Mouse (Mus musculus) small intestine, adult 2 months (tissue): Measurements from ENCODE around the gene Shroom3. TPM values are rescaled to one million over a fixed set of nuclear protein-coding genes. Genes with fewer than 3 reads are reported as not detected.

ENCODE experiments used
- H3K27ac ChIP-seq: fragments of 200-500 bp; 2 replicates; pipeline ENCODE4 v1.5.1; 2012; ENCODE audit warnings: low read depth, low read length, control low read depth, inconsistent platforms; ENCODE audit not compliant: insufficient read depth
- H3K27me3 ChIP-seq: fragments of 200-500 bp; 2 replicates; pipeline ENCODE4 v1.6.1; 2012; ENCODE audit warnings: mild to moderate bottlenecking, moderate library complexity, low read length, inconsistent platforms; ENCODE audit not compliant: control insufficient read depth, insufficient read depth
- H3K36me3 ChIP-seq: fragments of 200-500 bp; 2 replicates; pipeline ENCODE4 v1.6.1; 2012; ENCODE audit warnings: mild to moderate bottlenecking, low read length, control low read depth, inconsistent platforms; ENCODE audit not compliant: control insufficient read depth, insufficient read depth
- H3K4me1 ChIP-seq: fragments of 200-500 bp; 2 replicates; pipeline ENCODE4 v1.6.1; 2012; ENCODE audit warnings: low read length, inconsistent platforms, mixed read lengths; ENCODE audit not compliant: control insufficient read depth, insufficient read depth, insufficient read length
- H3K4me3 ChIP-seq: fragments of 200-500 bp; 2 replicates; pipeline ENCODE4 v1.5.1; 2012; ENCODE audit warnings: low read depth, mild to moderate bottlenecking, control low read depth, inconsistent platforms, low read length, moderate library complexity
- CTCF ChIP-seq: fragments of 200-500 bp; IDR thresholded peaks from 2 replicates; pipeline ENCODE4 v1.5.1; 2012; ENCODE audit warnings: low read depth, mild to moderate bottlenecking, control low read depth, inconsistent platforms, low read length, moderate library complexity, mixed read lengths; ENCODE audit not compliant: insufficient replicate concordance, insufficient read length; ENCODE audit errors: extremely low read depth
- POLR2A ChIP-seq: fragments of 200-500 bp; IDR thresholded peaks from 2 replicates; pipeline ENCODE4 v1.6.1; 2012; ENCODE audit warnings: low read depth, mild to moderate bottlenecking, control low read depth, inconsistent platforms, low read length, moderate library complexity
- WGBS: fragments of 180-500 bp; shearing (Covaris S2); methylation state at CpG from one replicate; pipeline ENCODE4 v1.1.7; 2018; 5-methylcytosine and 5-hydroxymethylcytosine counted together
- polyA plus RNA-seq: library from polyadenylated mRNA; depleted of rRNA; stranded (reverse); fragments of >200 nt; gene quantifications from 2 replicates; pipeline ENCODE4 v1.2.3, GENCODE M21; 2012

Shroom3 gene
- polyA plus RNA-seq, 1 experiment: 111 TPM

GRCm38 (mm10) chr5:92684715-92685460 lies 1.7 kb downstream of the Shroom3 start:
- Histone ChIP-seq H3K4me3 (no peak overlapping the region), H3K36me3 (no peaks in the 10 kb centered on the region), H3K4me1 (peaks cover 8% of the 10 kb centered on the region; the same call in 1 of the 2 replicates), H3K27me3 (peaks cover 18% of the 10 kb centered on the region), H3K27ac (no peak overlapping the region)
- TF ChIP-seq POLR2A (no peak), CTCF (no peak)
- 89% methylated on average over 16 of the region's 16 CpGs for WGBS

GRCm38 (mm10) chr5:92688124-92688523 lies 4.9 kb downstream of the Shroom3 start:
- Histone ChIP-seq H3K36me3 (no peaks in the 10 kb centered on the region), H3K27ac (no peak overlapping the region), H3K27me3 (peaks cover 9% of the 10 kb centered on the region), H3K4me3 (no peak overlapping the region), H3K4me1 (0 out of 2 replicates have a peak, but pooled peaks cover 4% of the 10 kb centered on the region)
- no peak for TF ChIP-seq POLR2A
- TF ChIP-seq CTCF: no peak
- 84% methylated on average over 5 of the region's 5 CpGs for WGBS

- no peaks in the 10 kb centered on the region for H3K36me3 ChIP-seq
- no peak overlapping the region for H3K27ac ChIP-seq
- peaks cover 5% of the 10 kb centered on the region for H3K27me3 ChIP-seq
- no peak for TF ChIP-seq POLR2A
- no peak for TF ChIP-seq CTCF
- H3K4me1 ChIP-seq: 0 out of 2 replicates have a peak, but pooled peaks cover under 1% of the 10 kb centered on the region
- 68% methylated on average over 9 of the region's 9 CpGs for WGBS
- H3K4me3 ChIP-seq: no peak overlapping the region
Observed at GRCm38 (mm10) chr5:92688569-92688968, 5.3 kb downstream of the Shroom3 start.

GRCm38 (mm10) chr5:92692206-92693007 lies 9.2 kb downstream of the Shroom3 start:
- Histone ChIP-seq H3K27ac (peak overlapping the region; percentile 53; the same call in 1 of the 2 replicates), H3K36me3 (no peaks in the 10 kb centered on the region), H3K4me3 (no peak overlapping the region), H3K27me3 (no peaks in the 10 kb centered on the region), H3K4me1 (no peaks in the 10 kb centered on the region)
- no peak for TF ChIP-seq CTCF
- WGBS: 72% methylated on average over 16 of the region's 16 CpGs

- Histone ChIP-seq H3K4me3 (no peak overlapping the region), H3K27me3 (peaks cover 4% of the 10 kb centered on the region; the same call in 1 of the 2 replicates), H3K4me1 (no peaks in the 10 kb centered on the region), H3K36me3 (no peaks in the 10 kb centered on the region), H3K27ac (no peak overlapping the region)
- 94% methylated on average over 3 of the region's 3 CpGs for WGBS
- TF ChIP-seq POLR2A (no peak), CTCF (no peak)
Observed at GRCm38 (mm10) chr5:92693744-92694143, 10.5 kb downstream of the Shroom3 start.

GRCm38 (mm10) chr5:92694316-92694995 lies 11.2 kb downstream of the Shroom3 start:
- Histone ChIP-seq H3K4me1 (no peaks in the 10 kb centered on the region), H3K36me3 (no peaks in the 10 kb centered on the region), H3K27me3 (peaks cover 9% of the 10 kb centered on the region; the same call in 1 of the 2 replicates), H3K27ac (peak overlapping the region; percentile 27; the same call in 1 of the 2 replicates), H3K4me3 (no peak overlapping the region)
- 78% methylated on average over 10 of the region's 10 CpGs for WGBS
- TF ChIP-seq CTCF (no peak), POLR2A (no peak)
